Mouse (Mus musculus) midbrain, embryonic 15.5 days (tissue): ENCODE measurements at regions not wholly inside any gene's neighbourhood (a gene's known extent, or its start where the extent isn't known, plus 50 kb on each side); places are given as distances from the start of the nearest gene placed in this dataset.
"Not testable (repeated sequence)": the region's sequence is repeated elsewhere in the genome, so short reads cannot be mapped to it uniquely, and the experiment has no call there.

Experiments used
- ATAC-seq: fragments of 200-750 bp; cut with Nextera tagmentation; replicated peaks from 2 replicates; pipeline ENCODE4 v1.8.0; 2017; ENCODE audit warnings: moderate TSS enrichment
- H3K27ac ChIP-seq: fragments of 300-500 bp; sonication (generic); 2 replicates; pipeline ENCODE4 v1.5.1; 2015; ENCODE audit warnings: mild to moderate bottlenecking, inconsistent platforms
- H3K27me3 ChIP-seq: fragments of 300-500 bp; sonication (generic); replicated peaks from 2 replicates; pipeline ENCODE4 v1.6.1; 2015; ENCODE audit warnings: inconsistent platforms
- H3K36me3 ChIP-seq: fragments of 300-500 bp; sonication (generic); replicated peaks from 2 replicates; pipeline ENCODE4 v1.6.1; 2015; ENCODE audit warnings: inconsistent platforms
- H3K4me1 ChIP-seq: fragments of 300-500 bp; sonication (generic); 2 replicates; pipeline ENCODE4 v1.6.1; 2015; ENCODE audit warnings: inconsistent platforms
- H3K4me2 ChIP-seq: fragments of 300-500 bp; sonication (generic); 2 replicates; pipeline ENCODE4 v1.6.1; 2015; ENCODE audit warnings: inconsistent platforms, mild to moderate bottlenecking, moderate library complexity
- H3K4me3 ChIP-seq: fragments of 300-500 bp; sonication (generic); 2 replicates; pipeline ENCODE4 v1.5.1; 2015; ENCODE audit warnings: mild to moderate bottlenecking, inconsistent platforms
- H3K9ac ChIP-seq: fragments of 300-500 bp; sonication (generic); 2 replicates; pipeline ENCODE4 v1.6.1; 2015; ENCODE audit warnings: mild to moderate bottlenecking, inconsistent platforms
- H3K9me3 ChIP-seq: fragments of 300-500 bp; sonication (generic); 2 replicates; pipeline ENCODE4 v1.6.1; 2016; ENCODE audit warnings: inconsistent platforms
- WGBS: fragments of 180-500 bp; shearing (Covaris S2); methylation state at CpG from one replicate; pipeline ENCODE4 v1.1.7; 2015; ENCODE audit warnings: mixed read lengths; 5-methylcytosine and 5-hydroxymethylcytosine counted together

- H3K27ac ChIP-seq, ATAC-seq, H3K4me2 ChIP-seq, H3K4me1 ChIP-seq, H3K4me3 ChIP-seq, H3K9ac ChIP-seq, H3K9me3 ChIP-seq, H3K36me3 ChIP-seq, H3K27me3 ChIP-seq: not testable (repeated sequence)
These were observed 380.2 kb upstream of the Npsr1 start for GRCm38 (mm10) chr9:23717584-23717983.

- ATAC-seq: no peak
These were observed 369.0 kb upstream of the Npsr1 start for GRCm38 (mm10) chr9:23728816-23729215.

GRCm38 (mm10) chr9:23752478-23752877, 345.3 kb upstream of the Npsr1 start:
- WGBS: 89% methylated on average over 5 of the region's 5 CpGs
- no peak overlapping the region for H3K9ac ChIP-seq
- no peak overlapping the region for H3K4me3 ChIP-seq
- ATAC-seq: no peak
- H3K36me3 ChIP-seq: no peaks in the 10 kb centered on the region
- H3K9me3 ChIP-seq: no peaks in the 10 kb centered on the region
- H3K27ac ChIP-seq: no peak overlapping the region
- no peaks in the 10 kb centered on the region for H3K27me3 ChIP-seq
- H3K4me2 ChIP-seq: no peak overlapping the region
- H3K4me1 ChIP-seq: no peaks in the 10 kb centered on the region

More at GRCm38 (mm10) chr9:23728816-23729215, 369.0 kb upstream of the Npsr1 start:
- Histone ChIP-seq H3K4me2 (no peak overlapping the region), H3K27me3 (no peaks in the 10 kb centered on the region), H3K4me3 (no peak overlapping the region), H3K4me1 (no peaks in the 10 kb centered on the region), H3K9ac (no peak overlapping the region), H3K27ac (no peak overlapping the region), H3K9me3 (no peaks in the 10 kb centered on the region), H3K36me3 (no peaks in the 10 kb centered on the region)
- 86% methylated on average over 4 of the region's 4 CpGs for WGBS

- WGBS: 56% methylated on average over 4 of the region's 4 CpGs
- H3K4me1 ChIP-seq: no peaks in the 10 kb centered on the region
- H3K27ac ChIP-seq: no peak overlapping the region
- no peaks in the 10 kb centered on the region for H3K27me3 ChIP-seq
- H3K4me3 ChIP-seq: no peak overlapping the region
- no peak overlapping the region for H3K9ac ChIP-seq
- H3K9me3 ChIP-seq: no peaks in the 10 kb centered on the region
- H3K36me3 ChIP-seq: no peaks in the 10 kb centered on the region
- ATAC-seq: no peak
- no peak overlapping the region for H3K4me2 ChIP-seq
These were observed 311.1 kb upstream of the Npsr1 start for GRCm38 (mm10) chr9:23786660-23787059.
